Mouse (Mus musculus): Measurements from ENCODE around the gene Eddm3b. TPM values are rescaled to one million over a fixed set of nuclear protein-coding genes. Genes with fewer than 3 reads are reported as not detected.

Eddm3b gene
- polyA plus RNA-seq, 1 experiment: not detected

- no peaks in the 10 kb centered on the region for H3K27me3 ChIP-seq (ENCODE audit: control insufficient read depth, insufficient read depth, low read length, poor library complexity, severe bottlenecking)
Measured at GRCm38 (mm10) chr14:51165435-51165834, 51.2 kb downstream of the Eddm3b start.

DNA sequence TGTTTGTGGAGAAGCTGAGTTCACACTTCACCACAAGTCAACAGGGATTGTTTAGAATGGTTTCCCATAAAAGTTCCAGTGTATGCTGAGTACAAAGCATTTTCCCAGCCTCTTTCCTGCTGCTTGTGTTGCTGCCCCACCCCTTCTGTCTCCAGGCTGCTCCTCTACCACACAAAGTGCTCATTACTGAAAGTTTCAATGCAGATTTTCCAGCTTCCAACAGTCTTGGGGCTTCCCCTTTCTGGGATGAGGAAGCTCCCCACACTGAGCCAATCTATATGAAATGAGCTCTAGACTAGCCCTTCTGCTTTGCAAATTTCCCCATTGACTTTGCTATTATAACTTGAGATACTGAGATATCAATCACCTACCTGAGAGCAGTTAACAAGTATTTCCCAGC, 51.8 kb downstream of the Eddm3b start:
- no peaks in the 10 kb centered on the region for H3K9me3 ChIP-seq (replicated peaks; ENCODE audit: control insufficient read depth, insufficient read depth, low read length, poor library complexity, severe bottlenecking)
- no peaks in the 10 kb centered on the region for H3K27me3 ChIP-seq (ENCODE audit: control insufficient read depth, insufficient read depth, low read length, poor library complexity, severe bottlenecking)
- no peaks in the 10 kb centered on the region for H3K4me1 ChIP-seq (ENCODE audit: control insufficient read depth, insufficient read depth, low read length)
- H3K27ac ChIP-seq (ENCODE audit: insufficient read depth, low read length): no peak overlapping the region
- TF ChIP-seq POLR2A (IDR thresholded peaks at IDR 0.05; ENCODE audit: insufficient read depth, low read length): no peak
- no peak for TF ChIP-seq CTCF (IDR thresholded peaks at IDR 0.05; ENCODE audit: low read depth, low read length)
- no peak for TF ChIP-seq EP300 (IDR thresholded peaks at IDR 0.05; ENCODE audit: insufficient read depth, low read depth, low read length)
- no peak overlapping the region for H3K4me3 ChIP-seq (ENCODE audit: low read depth, low read length)
- H3K9ac ChIP-seq (ENCODE audit: low read depth, poor library complexity, severe bottlenecking): no peak overlapping the region
- no peaks in the 10 kb centered on the region for H3K36me3 ChIP-seq (ENCODE audit: control insufficient read depth, insufficient read depth, low read length, poor library complexity, severe bottlenecking)

More at GRCm38 (mm10) chr14:51165435-51165834, 51.2 kb downstream of the Eddm3b start:
- no peak for TF ChIP-seq EP300 (IDR thresholded peaks at IDR 0.05; ENCODE audit: insufficient read depth, low read depth, low read length)
- TF ChIP-seq POLR2A (IDR thresholded peaks at IDR 0.05; ENCODE audit: insufficient read depth, low read length): no peak
- TF ChIP-seq CTCF (IDR thresholded peaks at IDR 0.05; ENCODE audit: low read depth, low read length): no peak
- Histone ChIP-seq H3K4me1 (ENCODE audit: control insufficient read depth, insufficient read depth, low read length) (no peaks in the 10 kb centered on the region), H3K4me3 (ENCODE audit: low read depth, low read length) (no peak overlapping the region), H3K9me3 (replicated peaks; ENCODE audit: control insufficient read depth, insufficient read depth, low read length, poor library complexity, severe bottlenecking) (no peaks in the 10 kb centered on the region), H3K27ac (ENCODE audit: insufficient read depth, low read length) (no peak overlapping the region), H3K36me3 (ENCODE audit: control insufficient read depth, insufficient read depth, low read length, poor library complexity, severe bottlenecking) (no peaks in the 10 kb centered on the region), H3K9ac (ENCODE audit: low read depth, poor library complexity, severe bottlenecking) (no peak overlapping the region)

Other genes starting within 250 kb of the Eddm3b start
- gene Tep1, start 243.9 kb upstream of the Eddm3b start, polyA plus RNA-seq (2011; ENCODE audit: insufficient read depth, insufficient read length, low read depth, missing spikeins): 12.1 and 19.4 TPM in 2 replicates
- not detected in 2 replicates for gene Klhl33, start 216.9 kb upstream of the Eddm3b start, polyA plus RNA-seq (2011; ENCODE audit: insufficient read depth, insufficient read length, low read depth, missing spikeins)
- gene Osgep, start 189.5 kb upstream of the Eddm3b start, polyA plus RNA-seq (2011; ENCODE audit: insufficient read depth, insufficient read length, low read depth, missing spikeins): 68.4 and 72.5 TPM in 2 replicates
- gene Apex1, start 189.5 kb upstream of the Eddm3b start, polyA plus RNA-seq (2011; ENCODE audit: insufficient read depth, insufficient read length, low read depth, missing spikeins): 165 and 181 TPM in 2 replicates
- 90.3 and 95.5 TPM in 2 replicates for gene Pip4p1, start 183.6 kb upstream of the Eddm3b start, polyA plus RNA-seq (2011; ENCODE audit: insufficient read depth, insufficient read length, low read depth, missing spikeins)
- gene Pnp, start 183.3 kb upstream of the Eddm3b start, polyA plus RNA-seq (2011; ENCODE audit: insufficient read depth, insufficient read length, low read depth, missing spikeins): 58.9 and 64.4 TPM in 2 replicates
- gene Gm49342, start 169.9 kb upstream of the Eddm3b start, polyA plus RNA-seq (2011; ENCODE audit: insufficient read depth, insufficient read length, low read depth, missing spikeins): 24.9 and 31.0 TPM in 2 replicates
- 6.1 and 9.4 TPM in 2 replicates for gene Pnp2, start 158.4 kb upstream of the Eddm3b start, polyA plus RNA-seq (2011; ENCODE audit: insufficient read depth, insufficient read length, low read depth, missing spikeins)
- gene Rnase10, start 106.7 kb upstream of the Eddm3b start, polyA plus RNA-seq (2011; ENCODE audit: insufficient read depth, insufficient read length, low read depth, missing spikeins): not detected in 2 replicates
- not detected in 2 replicates for gene Rnase9, start 72.6 kb upstream of the Eddm3b start, polyA plus RNA-seq (2011; ENCODE audit: insufficient read depth, insufficient read length, low read depth, missing spikeins)
- not detected in 2 replicates for gene Rnase11, start 64.3 kb upstream of the Eddm3b start, polyA plus RNA-seq (2011; ENCODE audit: insufficient read depth, insufficient read length, low read depth, missing spikeins)
- not detected in 2 replicates for gene Rnase12, start 56.8 kb upstream of the Eddm3b start, polyA plus RNA-seq (2011; ENCODE audit: insufficient read depth, insufficient read length, low read depth, missing spikeins)
- not detected in 2 replicates for gene Olfr750, start 40.0 kb upstream of the Eddm3b start, polyA plus RNA-seq (2011; ENCODE audit: insufficient read depth, insufficient read length, low read depth, missing spikeins)
- 7.0 and 7.2 TPM in 2 replicates for gene Rnase4, start 23.3 kb upstream of the Eddm3b start, polyA plus RNA-seq (2011; ENCODE audit: insufficient read depth, insufficient read length, low read depth, missing spikeins)
- 3.2 and 3.6 TPM in 2 replicates for gene Ang, start 23.3 kb upstream of the Eddm3b start, polyA plus RNA-seq (2011; ENCODE audit: insufficient read depth, insufficient read length, low read depth, missing spikeins)
- not detected in 2 replicates for gene Rnase6, start 9.5 kb downstream of the Eddm3b start, polyA plus RNA-seq (2011; ENCODE audit: insufficient read depth, insufficient read length, low read depth, missing spikeins)
- not detected in 2 replicates for gene Rnase1, start 32.4 kb downstream of the Eddm3b start, polyA plus RNA-seq (2011; ENCODE audit: insufficient read depth, insufficient read length, low read depth, missing spikeins)
- gene Rnase2b, start 47.8 kb downstream of the Eddm3b start, polyA plus RNA-seq (2011; ENCODE audit: insufficient read depth, insufficient read length, low read depth, missing spikeins): not detected in 2 replicates
- not detected in 2 replicates for gene Ang2, start 84.7 kb downstream of the Eddm3b start, polyA plus RNA-seq (2011; ENCODE audit: insufficient read depth, insufficient read length, low read depth, missing spikeins)
- gene Ear14, start 89.0 kb downstream of the Eddm3b start, polyA plus RNA-seq (2011; ENCODE audit: insufficient read depth, insufficient read length, low read depth, missing spikeins): not detected in 2 replicates
- not detected in 2 replicates for gene Rnase2a, start 141.7 kb downstream of the Eddm3b start, polyA plus RNA-seq (2011; ENCODE audit: insufficient read depth, insufficient read length, low read depth, missing spikeins)
- not detected in 2 replicates for gene Gm7247, start 247.3 kb downstream of the Eddm3b start, polyA plus RNA-seq (2011; ENCODE audit: insufficient read depth, insufficient read length, low read depth, missing spikeins)